Mouse (Mus musculus): Measurements from ENCODE around the gene Retreg1.
A peak's percentile ranks its signal among the peaks of the same experiment; 100 is the strongest.

Gene Retreg1

GRCm38 (mm10) chr15:25918641-25919040 is 75.7 kb downstream of the Retreg1 start:
- DNase-seq (ENCODE audit: low read depth, low spot score) = no peak

GRCm38 (mm10) chr15:25919995-25920394 is 77.0 kb downstream of the Retreg1 start:
- DNase-seq (ENCODE audit: low read depth, low spot score) = no peak

- no peak for DNase-seq (ENCODE audit: low read depth, low spot score)
Measured at GRCm38 (mm10) chr15:25920886-25921285, 77.9 kb downstream of the Retreg1 start.

- no peak for DNase-seq (ENCODE audit: low read depth, low spot score)
Measured at GRCm38 (mm10) chr15:25922007-25922406, 79.0 kb downstream of the Retreg1 start.

- DNase-seq (ENCODE audit: low read depth, low spot score) = no peak
Measured at GRCm38 (mm10) chr15:25923916-25924315, 80.9 kb downstream of the Retreg1 start.

- DNase-seq (ENCODE audit: low read depth, low spot score) = peak; percentile 87
Measured at GRCm38 (mm10) chr15:25926171-25926570, 83.2 kb downstream of the Retreg1 start.

- DNase-seq (ENCODE audit: low read depth, low spot score) = no peak
Measured at GRCm38 (mm10) chr15:25927106-25927505, 84.1 kb downstream of the Retreg1 start.

- no peak for DNase-seq (ENCODE audit: low read depth, low spot score)
Measured at GRCm38 (mm10) chr15:25928001-25928400, 85.0 kb downstream of the Retreg1 start.

GRCm38 (mm10) chr15:25928831-25929230 is 85.9 kb downstream of the Retreg1 start:
- DNase-seq (ENCODE audit: low read depth, low spot score) = no peak

GRCm38 (mm10) chr15:25929518-25929917 is 86.5 kb downstream of the Retreg1 start:
- DNase-seq (ENCODE audit: low read depth, low spot score) = no peak

GRCm38 (mm10) chr15:25929936-25930335 is 87.0 kb downstream of the Retreg1 start:
- DNase-seq (ENCODE audit: low read depth, low spot score) = no peak

GRCm38 (mm10) chr15:25930657-25931056 is 87.7 kb downstream of the Retreg1 start:
- no peak for DNase-seq (ENCODE audit: low read depth, low spot score)

- no peak for DNase-seq (ENCODE audit: low read depth, low spot score)
Measured at GRCm38 (mm10) chr15:25932497-25932896, 89.5 kb downstream of the Retreg1 start.

GRCm38 (mm10) chr15:25932937-25933684 is 90.1 kb downstream of the Retreg1 start:
- DNase-seq (ENCODE audit: low read depth, low spot score) = no peak

- DNase-seq (ENCODE audit: low read depth, low spot score) = no peak
Measured at GRCm38 (mm10) chr15:25933685-25934108, 90.7 kb downstream of the Retreg1 start.

- DNase-seq (ENCODE audit: low read depth, low spot score) = no peak
Measured at GRCm38 (mm10) chr15:25934411-25934810, 91.4 kb downstream of the Retreg1 start.

GRCm38 (mm10) chr15:25938496-25938895 is 95.5 kb downstream of the Retreg1 start:
- no peak for DNase-seq (ENCODE audit: low read depth, low spot score)

GRCm38 (mm10) chr15:25940397-25941377 is 97.7 kb downstream of the Retreg1 start:
- DNase-seq (ENCODE audit: low read depth, low spot score) = peak; percentile 12

- DNase-seq (ENCODE audit: low read depth, low spot score) = no peak
Measured at GRCm38 (mm10) chr15:25941514-25941913, 98.5 kb downstream of the Retreg1 start.

GRCm38 (mm10) chr15:25942415-25942814 is 99.4 kb downstream of the Retreg1 start:
- DNase-seq (ENCODE audit: low read depth, low spot score) = no peak

GRCm38 (mm10) chr15:25943386-25944137 is 100.6 kb downstream of the Retreg1 start:
- no peak for DNase-seq (ENCODE audit: low read depth, low spot score)

GRCm38 (mm10) chr15:25945224-25945623 is 102.2 kb downstream of the Retreg1 start:
- DNase-seq (ENCODE audit: low read depth, low spot score) = no peak

Measured in telencephalon, adult 2 months (tissue).